Mouse (Mus musculus) midbrain, embryonic 15.5 days (tissue): ENCODE results near the gene Szt2. TPM values are rescaled to one million over a fixed set of nuclear protein-coding genes. Genes with fewer than 3 reads are reported as not detected.

ENCODE experiments used
- ATAC-seq: fragments of 200-750 bp; cut with Nextera tagmentation; replicated peaks from 2 replicates; pipeline ENCODE4 v1.8.0; 2017; ENCODE audit warnings: moderate TSS enrichment
- H3K27ac ChIP-seq: fragments of 300-500 bp; sonication (generic); 2 replicates; pipeline ENCODE4 v1.5.1; 2015; ENCODE audit warnings: mild to moderate bottlenecking, inconsistent platforms
- H3K27me3 ChIP-seq: fragments of 300-500 bp; sonication (generic); replicated peaks from 2 replicates; pipeline ENCODE4 v1.6.1; 2015; ENCODE audit warnings: inconsistent platforms
- H3K36me3 ChIP-seq: fragments of 300-500 bp; sonication (generic); replicated peaks from 2 replicates; pipeline ENCODE4 v1.6.1; 2015; ENCODE audit warnings: inconsistent platforms
- H3K4me1 ChIP-seq: fragments of 300-500 bp; sonication (generic); 2 replicates; pipeline ENCODE4 v1.6.1; 2015; ENCODE audit warnings: inconsistent platforms
- H3K4me2 ChIP-seq: fragments of 300-500 bp; sonication (generic); 2 replicates; pipeline ENCODE4 v1.6.1; 2015; ENCODE audit warnings: inconsistent platforms, mild to moderate bottlenecking, moderate library complexity
- H3K4me3 ChIP-seq: fragments of 300-500 bp; sonication (generic); 2 replicates; pipeline ENCODE4 v1.5.1; 2015; ENCODE audit warnings: mild to moderate bottlenecking, inconsistent platforms
- H3K9ac ChIP-seq: fragments of 300-500 bp; sonication (generic); 2 replicates; pipeline ENCODE4 v1.6.1; 2015; ENCODE audit warnings: mild to moderate bottlenecking, inconsistent platforms
- H3K9me3 ChIP-seq: fragments of 300-500 bp; sonication (generic); 2 replicates; pipeline ENCODE4 v1.6.1; 2016; ENCODE audit warnings: inconsistent platforms
- WGBS: fragments of 180-500 bp; shearing (Covaris S2); methylation state at CpG from one replicate; pipeline ENCODE4 v1.1.7; 2015; ENCODE audit warnings: mixed read lengths; 5-methylcytosine and 5-hydroxymethylcytosine counted together
- polyA plus RNA-seq: library from polyadenylated mRNA; unstranded; fragments of >200 nt; fragmentation: Nextera tagmentation; extraction: Ambion mirVana; gene quantifications from 2 replicates; pipeline ENCODE4 v1.2.1, GENCODE M21; 2015

Gene Szt2
- polyA plus RNA-seq, 1 experiment from 2014 or later, result 11.5 TPM

DNA sequence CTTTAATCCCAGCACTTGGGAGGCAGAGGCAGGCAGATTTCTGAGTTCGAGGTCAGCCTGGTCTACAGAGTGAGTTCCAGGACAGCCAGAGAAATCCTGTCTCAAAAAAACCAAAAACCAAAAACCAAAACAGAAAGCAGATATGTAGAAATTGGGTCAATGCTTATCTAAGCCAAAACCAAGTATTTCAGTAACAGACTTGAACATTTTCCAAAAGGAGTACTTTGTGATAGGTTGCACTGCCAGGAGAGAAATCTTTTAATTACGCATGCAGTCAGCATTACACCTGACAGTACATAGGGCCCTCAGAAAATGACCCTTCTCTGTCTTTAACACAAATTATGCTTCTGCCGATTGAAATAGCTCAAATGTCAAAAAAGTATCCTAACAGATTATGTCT lies 7.7 kb downstream of the Szt2 start:
- ATAC-seq, result no peak
- H3K27me3 ChIP-seq, result no peaks in the 10 kb centered on the region
- H3K4me1 ChIP-seq, result no peaks in the 10 kb centered on the region
- no peak overlapping the region for H3K4me2 ChIP-seq
- WGBS, result 92% methylated on average over 3 of the region's 3 CpGs
- no peak overlapping the region for H3K4me3 ChIP-seq
- H3K9ac ChIP-seq, result no peak overlapping the region
- H3K27ac ChIP-seq, result no peak overlapping the region
- no peaks in the 10 kb centered on the region for H3K9me3 ChIP-seq
- peaks cover 72% of the 10 kb centered on the region for H3K36me3 ChIP-seq

- Histone ChIP-seq H3K27ac (no peak overlapping the region), H3K9ac (no peak overlapping the region), H3K9me3 (no peaks in the 10 kb centered on the region), H3K4me3 (no peak overlapping the region), H3K4me1 (no peaks in the 10 kb centered on the region), H3K27me3 (no peaks in the 10 kb centered on the region), H3K4me2 (no peak overlapping the region), H3K36me3 (peaks cover 65% of the 10 kb centered on the region)
- ATAC-seq, result no peak
- WGBS, result 97% methylated on average over 6 of the region's 6 CpGs
Observed at GRCm38 (mm10) chr4:118398400-118398799, 10.7 kb downstream of the Szt2 start.

DNA sequence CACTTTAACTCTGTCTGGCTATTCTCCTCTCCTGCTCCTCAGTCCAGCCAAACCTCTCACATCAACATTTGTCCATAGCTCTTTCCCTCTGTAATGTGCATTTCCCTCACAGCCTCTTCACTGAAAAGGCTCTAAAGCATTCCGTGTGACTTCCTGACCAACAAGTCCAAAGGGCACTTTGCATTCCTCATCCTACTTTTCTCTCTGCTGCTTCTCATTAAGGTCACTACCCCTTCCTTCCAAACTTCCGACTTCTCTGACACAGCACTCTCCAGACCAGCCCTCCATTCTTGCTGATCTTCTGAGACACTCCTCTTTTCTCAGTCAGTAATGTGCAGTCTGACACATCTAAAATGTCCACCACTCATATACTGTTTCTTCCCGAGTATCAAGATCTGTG lies 12.6 kb downstream of the Szt2 start:
- Histone ChIP-seq H3K36me3 (peaks cover 65% of the 10 kb centered on the region), H3K4me3 (no peak overlapping the region), H3K27me3 (no peaks in the 10 kb centered on the region), H3K4me2 (no peak overlapping the region), H3K27ac (no peak overlapping the region), H3K4me1 (no peaks in the 10 kb centered on the region), H3K9ac (no peak overlapping the region), H3K9me3 (no peaks in the 10 kb centered on the region)
- WGBS, result 89% methylated on average over 3 of the region's 3 CpGs
- ATAC-seq, result no peak

- Histone ChIP-seq H3K9me3 (no peaks in the 10 kb centered on the region), H3K4me2 (no peak overlapping the region), H3K36me3 (peaks cover 66% of the 10 kb centered on the region), H3K4me1 (no peaks in the 10 kb centered on the region), H3K9ac (no peak overlapping the region), H3K27me3 (no peaks in the 10 kb centered on the region), H3K4me3 (no peak overlapping the region), H3K27ac (no peak overlapping the region)
- 92% methylated on average over 4 of the region's 4 CpGs for WGBS
- ATAC-seq, result no peak
Observed at GRCm38 (mm10) chr4:118395289-118395688, 13.8 kb downstream of the Szt2 start.

DNA sequence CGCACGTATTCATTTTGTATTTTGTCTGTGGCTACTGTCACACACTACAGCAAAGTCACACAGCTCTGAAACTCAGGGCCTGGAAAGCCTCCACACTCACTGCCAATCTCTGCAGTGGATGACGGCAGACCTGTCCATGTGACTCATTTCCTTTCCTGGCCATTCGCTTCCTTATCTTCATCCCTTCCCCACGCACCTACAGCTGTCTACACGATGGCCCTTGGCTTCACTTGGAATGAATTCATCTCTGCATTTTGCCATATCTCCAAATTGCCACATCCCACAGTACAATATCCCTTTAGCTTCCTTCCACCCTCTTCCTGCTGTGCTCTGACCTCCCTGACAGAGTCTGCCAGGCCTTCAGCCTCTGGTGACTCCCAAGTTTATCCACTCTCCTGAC lies 14.6 kb downstream of the Szt2 start:
- Histone ChIP-seq H3K36me3 (peaks cover 63% of the 10 kb centered on the region), H3K9me3 (no peaks in the 10 kb centered on the region)
- WGBS, result 91% methylated on average over 6 of the region's 6 CpGs

GRCm38 (mm10) chr4:118390146-118390545 lies 18.9 kb downstream of the Szt2 start:
- Histone ChIP-seq H3K27ac (no peak overlapping the region), H3K27me3 (no peaks in the 10 kb centered on the region), H3K4me3 (no peak overlapping the region), H3K4me1 (no peaks in the 10 kb centered on the region), H3K9ac (no peak overlapping the region), H3K9me3 (no peaks in the 10 kb centered on the region), H3K4me2 (no peak overlapping the region), H3K36me3 (peaks cover 71% of the 10 kb centered on the region)
- ATAC-seq, result no peak
- WGBS, result 92% methylated on average over 11 of the region's 11 CpGs

More for the DNA sequence above, 14.6 kb downstream of the Szt2 start:
- no peak for ATAC-seq
- Histone ChIP-seq H3K4me2 (no peak overlapping the region), H3K4me3 (no peak overlapping the region), H3K27ac (no peak overlapping the region), H3K9ac (no peak overlapping the region), H3K27me3 (no peaks in the 10 kb centered on the region), H3K4me1 (no peaks in the 10 kb centered on the region)

DNA sequence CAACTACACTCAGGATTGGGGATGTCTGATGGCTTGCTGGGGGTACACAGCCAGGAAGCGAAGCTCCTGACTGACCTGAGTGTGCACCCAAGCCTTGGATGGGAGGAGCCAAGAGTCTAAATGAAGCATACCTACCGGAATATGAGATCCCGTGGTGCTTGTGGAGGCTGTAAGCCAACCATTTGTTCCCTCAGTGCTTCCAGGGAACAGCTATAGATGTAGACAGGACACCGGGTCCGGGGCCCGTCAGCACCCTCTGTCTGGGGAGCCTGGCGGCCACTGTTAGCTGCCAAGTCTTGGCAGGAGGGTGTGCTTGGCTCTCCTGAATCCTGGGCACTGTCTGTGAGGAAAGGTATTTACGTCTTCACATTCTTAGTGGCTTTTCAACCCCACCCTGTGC lies 21.8 kb downstream of the Szt2 start:
- H3K4me1 ChIP-seq, result no peaks in the 10 kb centered on the region
- no peak for ATAC-seq
- H3K27ac ChIP-seq, result no peak overlapping the region
- no peak overlapping the region for H3K4me3 ChIP-seq
- WGBS, result 95% methylated on average over 8 of the region's 8 CpGs
- H3K4me2 ChIP-seq, result no peak overlapping the region
- H3K9ac ChIP-seq, result no peak overlapping the region
- no peaks in the 10 kb centered on the region for H3K9me3 ChIP-seq
- H3K27me3 ChIP-seq, result no peaks in the 10 kb centered on the region
- peaks cover 81% of the 10 kb centered on the region for H3K36me3 ChIP-seq

- no peak for ATAC-seq
- H3K4me1 ChIP-seq, result no peaks in the 10 kb centered on the region
- no peaks in the 10 kb centered on the region for H3K27me3 ChIP-seq
- H3K4me2 ChIP-seq, result no peak overlapping the region
- peaks cover 75% of the 10 kb centered on the region for H3K36me3 ChIP-seq
- WGBS, result 94% methylated on average over 7 of the region's 7 CpGs
- no peak overlapping the region for H3K9ac ChIP-seq
- H3K9me3 ChIP-seq, result no peaks in the 10 kb centered on the region
- H3K4me3 ChIP-seq, result no peak overlapping the region
- no peak overlapping the region for H3K27ac ChIP-seq
Observed at GRCm38 (mm10) chr4:118383271-118383670, 25.8 kb downstream of the Szt2 start.

DNA sequence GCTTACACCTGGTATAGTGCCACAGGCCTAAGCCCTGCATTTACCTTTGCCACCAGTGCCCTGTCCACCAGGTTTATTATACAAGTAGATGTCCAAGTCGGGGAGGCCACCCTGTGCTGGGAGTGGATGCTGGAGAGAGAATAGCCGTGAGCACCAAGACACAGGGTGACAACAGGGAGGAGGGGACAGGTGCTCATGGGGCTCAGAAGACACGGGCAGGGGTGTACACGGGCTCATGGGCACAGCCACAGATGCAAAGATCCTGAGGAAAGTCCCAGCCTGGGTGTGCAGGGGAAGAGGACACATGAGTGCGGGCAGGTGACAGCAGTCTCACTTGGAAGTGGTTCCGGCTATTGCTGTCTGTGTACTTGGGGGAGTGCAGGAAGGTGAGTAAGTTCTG lies 33.1 kb downstream of the Szt2 start:
- Histone ChIP-seq H3K27me3 (no peaks in the 10 kb centered on the region), H3K9me3 (no peaks in the 10 kb centered on the region), H3K9ac (no peak overlapping the region), H3K4me2 (no peak overlapping the region), H3K27ac (no peak overlapping the region), H3K4me3 (no peak overlapping the region), H3K4me1 (no peaks in the 10 kb centered on the region), H3K36me3 (peaks cover 86% of the 10 kb centered on the region)
- ATAC-seq, result no peak
- 96% methylated on average over 6 of the region's 6 CpGs for WGBS

DNA sequence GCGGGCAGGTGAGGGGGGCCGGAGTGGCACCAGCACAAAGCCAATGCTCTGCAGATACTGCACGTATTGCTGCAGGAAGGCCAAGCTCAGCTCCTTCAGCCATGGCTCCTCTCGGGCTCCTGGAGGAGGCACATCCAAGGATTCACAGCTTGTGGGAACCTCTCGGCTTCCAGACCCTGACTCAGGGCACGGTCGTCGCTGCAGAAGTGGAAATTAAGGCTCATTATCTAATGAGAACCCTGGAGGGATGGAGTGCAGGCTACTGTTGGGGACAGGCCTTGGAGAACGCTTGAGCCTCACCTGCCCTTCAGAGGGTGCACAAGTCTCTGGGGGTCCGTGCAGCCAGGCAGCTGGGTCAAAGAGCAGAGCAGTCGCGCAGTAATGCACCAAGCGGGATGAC lies 37.3 kb downstream of the Szt2 start:
- no peak for ATAC-seq
- no peaks in the 10 kb centered on the region for H3K4me1 ChIP-seq
- H3K36me3 ChIP-seq, result peaks cover 73% of the 10 kb centered on the region
- no peak overlapping the region for H3K27ac ChIP-seq
- no peaks in the 10 kb centered on the region for H3K9me3 ChIP-seq
- no peaks in the 10 kb centered on the region for H3K27me3 ChIP-seq
- 94% methylated on average over 13 of the region's 13 CpGs for WGBS
- H3K9ac ChIP-seq, result no peak overlapping the region
- no peak overlapping the region for H3K4me2 ChIP-seq
- H3K4me3 ChIP-seq, result no peak overlapping the region

GRCm38 (mm10) chr4:118368616-118369015 lies 40.5 kb downstream of the Szt2 start:
- Histone ChIP-seq H3K27me3 (no peaks in the 10 kb centered on the region), H3K27ac (no peak overlapping the region), H3K36me3 (peaks cover 66% of the 10 kb centered on the region), H3K4me3 (no peak overlapping the region), H3K9me3 (no peaks in the 10 kb centered on the region), H3K4me1 (no peaks in the 10 kb centered on the region), H3K9ac (no peak overlapping the region), H3K4me2 (no peak overlapping the region)
- ATAC-seq, result no peak
- WGBS, result 89% methylated on average over 3 of the region's 3 CpGs

- WGBS, result 93% methylated on average over 12 of the region's 12 CpGs
- Histone ChIP-seq H3K27me3 (no peaks in the 10 kb centered on the region), H3K4me2 (no peak overlapping the region), H3K9ac (no peak overlapping the region), H3K4me3 (no peak overlapping the region), H3K36me3 (peaks cover 66% of the 10 kb centered on the region), H3K4me1 (no peaks in the 10 kb centered on the region), H3K27ac (no peak overlapping the region), H3K9me3 (no peaks in the 10 kb centered on the region)
- ATAC-seq, result no peak
Observed at GRCm38 (mm10) chr4:118367551-118367950, 41.5 kb downstream of the Szt2 start.

DNA sequence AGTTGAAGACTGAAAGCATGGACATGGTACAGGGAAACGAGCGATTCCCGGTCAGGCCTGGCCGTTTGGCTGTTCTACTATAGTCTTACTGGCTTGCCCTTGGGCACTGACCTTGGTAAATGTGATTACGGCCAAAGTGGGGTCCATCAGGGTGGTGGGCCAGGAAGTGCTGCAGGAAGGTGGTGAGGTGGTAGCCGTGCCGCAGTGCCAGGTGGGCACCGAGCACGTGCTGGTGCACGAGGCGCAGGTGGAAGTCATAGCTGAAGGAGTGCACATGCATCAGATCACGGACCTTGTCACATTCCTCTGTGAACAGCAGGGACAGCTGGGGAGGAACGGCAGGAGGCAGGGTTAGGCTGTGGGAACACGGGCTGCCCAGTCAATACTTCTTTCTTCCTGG lies 43.1 kb downstream of the Szt2 start:
- Histone ChIP-seq H3K9ac (no peak overlapping the region), H3K4me2 (no peak overlapping the region), H3K27me3 (no peaks in the 10 kb centered on the region), H3K9me3 (no peaks in the 10 kb centered on the region), H3K36me3 (peaks cover 57% of the 10 kb centered on the region), H3K4me1 (no peaks in the 10 kb centered on the region), H3K27ac (no peak overlapping the region), H3K4me3 (no peak overlapping the region)
- ATAC-seq, result no peak
- 92% methylated on average over 14 of the region's 14 CpGs for WGBS

DNA sequence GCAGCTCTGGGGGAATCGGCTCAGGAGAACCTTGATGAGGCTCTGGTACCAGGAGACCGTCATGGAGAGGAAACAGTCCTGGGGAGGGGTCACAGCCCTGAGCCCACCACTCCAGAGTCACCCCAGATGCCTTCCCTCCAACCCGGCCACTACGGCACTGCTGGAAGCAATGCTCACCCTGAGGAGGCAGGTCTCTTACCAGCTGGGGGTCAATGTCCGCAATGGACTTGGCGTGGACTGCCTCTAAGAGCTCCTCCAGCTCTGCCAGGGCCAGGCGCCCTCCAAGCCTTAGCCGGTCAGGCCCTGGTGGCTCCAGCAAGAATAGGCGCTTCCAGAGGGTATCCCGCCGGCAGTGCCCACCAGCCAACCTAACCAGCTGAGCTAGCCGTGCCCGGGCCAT lies 44.4 kb downstream of the Szt2 start:
- Histone ChIP-seq H3K27ac (no peak overlapping the region), H3K27me3 (no peaks in the 10 kb centered on the region), H3K4me2 (no peak overlapping the region), H3K9ac (no peak overlapping the region), H3K4me3 (no peak overlapping the region), H3K36me3 (peaks cover 57% of the 10 kb centered on the region), H3K9me3 (no peaks in the 10 kb centered on the region), H3K4me1 (peaks cover 8% of the 10 kb centered on the region)
- no peak for ATAC-seq
- 93% methylated on average over 13 of the region's 13 CpGs for WGBS
